Mouse (Mus musculus): ENCODE results near the gene Olfr262.
"Not testable (repeated sequence)": the region's sequence is repeated elsewhere in the genome, so short reads cannot be mapped to it uniquely, and the experiment has no call there.

Olfr262 gene

DNA sequence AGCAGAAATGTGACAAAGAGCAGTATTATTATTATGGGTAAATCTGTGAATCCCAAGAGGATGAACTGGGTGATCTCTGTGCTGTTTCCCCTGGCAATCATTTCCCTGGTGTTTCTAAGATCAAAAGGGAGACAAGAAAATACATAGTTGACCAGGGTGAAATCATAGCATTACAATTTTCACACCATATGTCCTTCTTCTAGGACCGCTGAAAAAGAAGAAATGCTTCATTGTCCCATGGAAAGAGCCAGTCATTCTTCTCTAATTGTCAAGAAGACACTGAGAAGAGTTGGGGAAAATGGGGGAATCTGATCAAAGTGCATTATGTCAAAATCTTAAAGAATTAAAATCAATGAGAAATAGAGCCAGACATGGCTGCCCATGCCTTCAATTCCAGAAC is at the start of gene Olfr262:
Olfr262 (minus strand) TSS at position 101 of the 400 bp plus-strand sequence.
- DNase-seq = no peak

- no peak for DNase-seq
Measured at GRCm38 (mm10) chr19:12279554-12279953, 38.1 kb upstream of the Olfr262 start, which contains the start of gene Olfr1434. Gene Olfr1434, plus strand, starts transcription at chr19:12279854.

GRCm38 (mm10) chr19:12260732-12261131 is 19.3 kb upstream of the Olfr262 start, which contains the start of gene Olfr235:
Gene Olfr235, plus strand, starts transcription at chr19:12261032.
- DNase-seq = no peak

GRCm38 (mm10) chr19:12232496-12232895 is 9.0 kb downstream of the Olfr262 start, which contains the start of gene Olfr1432:
Gene Olfr1432, minus strand, starts transcription at chr19:12232596.
- DNase-seq = not testable (repeated sequence)

DNA sequence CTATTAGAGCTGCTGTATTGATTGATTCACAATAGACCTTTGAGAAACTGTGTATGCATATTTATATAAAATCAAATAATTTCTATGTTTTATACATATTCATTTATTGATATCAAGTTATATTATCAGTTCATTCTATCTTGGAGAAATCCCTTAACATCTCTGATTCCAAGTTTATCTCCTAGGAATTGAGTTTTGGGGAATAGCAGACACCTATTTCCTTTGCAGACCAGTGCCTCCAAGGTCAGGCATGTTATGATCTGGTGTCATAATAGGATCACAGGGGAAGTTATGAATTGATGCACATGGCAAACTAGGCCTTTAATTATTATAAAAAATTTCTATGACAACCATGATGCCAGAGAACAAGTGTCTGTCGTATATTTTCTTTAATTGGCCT is 41.1 kb downstream of the Olfr262 start, which contains the start of gene Olfr1431:
Olfr1431 (plus strand) TSS at position 301 of the 400 bp plus-strand sequence.
- no peak for DNase-seq

- DNase-seq = not testable (repeated sequence)
Measured at GRCm38 (mm10) chr19:12199076-12199475, 42.4 kb downstream of the Olfr262 start.
